Comparison of ENCODE assay signal across 13 mouse cellular contexts in the genomic region with DNA sequence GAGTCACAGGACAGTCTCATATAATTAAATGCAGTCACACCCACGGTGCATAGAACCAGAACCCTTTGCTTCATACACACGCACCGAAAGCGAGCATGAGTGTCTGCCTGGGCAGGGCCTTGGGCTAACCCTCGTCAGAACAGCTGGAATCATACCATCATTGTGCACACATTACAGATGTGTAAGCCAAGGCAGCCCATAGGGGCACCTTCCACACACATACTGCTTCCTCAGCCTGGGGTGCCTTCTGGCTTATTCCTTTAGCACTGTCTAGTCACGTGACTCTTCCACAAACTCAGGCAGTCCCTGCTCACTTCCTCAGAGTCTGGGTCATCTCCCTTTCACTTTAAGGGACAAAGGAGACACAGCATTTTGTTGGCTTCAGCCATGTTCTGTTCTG. TPM values are rescaled to one million over a fixed set of nuclear protein-coding genes. Genes with fewer than 3 reads are reported as not detected.
DNase-seq lines count a peak whose midpoint lies in the region; ATAC-seq and TF ChIP-seq lines count a peak whose summit lies in the region.
"Had no signal": no experiment of that assay in that cellular context is flagged by ENCODE, and none has a peak within 500 bp of the region (broad histone marks: within the 10 kb centered on the region; RNA-seq: fewer than 3 reads in every experiment).

No protein-coding gene starts in this region.

- no peak for ATAC-seq in heart, embryonic 13.5 days (ENCODE audit: extremely low read depth, insufficient number of reproducible peaks, low FRiP score, low TSS enrichment)
- no peak for ATAC-seq in hindbrain, embryonic 12.5 days (ENCODE audit: low FRiP score)
- ATAC-seq in megakaryocyte progenitor cell, adult 5-6 weeks (replicated peaks; ENCODE audit: poor library complexity), result 0 out of 2 replicates have a peak, but pooled peaks have one; percentile 7

- H3K4me1 ChIP-seq in heart, embryonic 13.5 days, result peaks cover 62% of the 10 kb centered on the region
- H3K4me1 ChIP-seq in bone marrow macrophage, adult 2 months (ENCODE audit: control insufficient read depth, insufficient read depth, low read length), result peaks cover 40% of the 10 kb centered on the region
- peaks cover 64% of the 10 kb centered on the region for H3K4me1 ChIP-seq in hindbrain, embryonic 12.5 days

- peak overlapping the region; percentile 96 for H3K27ac ChIP-seq in heart, embryonic 13.5 days (replicated peaks)
- H3K27ac ChIP-seq in bone marrow macrophage, adult 2 months (ENCODE audit: insufficient read depth, low read depth, low read length), result peak overlapping the region; percentile 45
- H3K27ac ChIP-seq in hindbrain, embryonic 12.5 days, result peak overlapping the region; percentile 78
- H3K27ac ChIP-seq: limb, embryonic 15.5 days had no signal

- DNase-seq in heart, adult 9 months (ENCODE audit: low spot score in 2 of 2), result no peak
- no peak for DNase-seq in yolk sac, embryonic 10.5 days (ENCODE audit: low spot score)
- DNase-seq in gastrocnemius, postnatal 36 days, result no peak
- no peak for DNase-seq in gastrocnemius, postnatal 10 days
- DNase-seq: adrenal gland, postnatal 10 days; kidney, adult 9 months had no signal

- no peak for TF ChIP-seq POLR2A in bone marrow macrophage, adult 2 months (IDR thresholded peaks at IDR 0.05; ENCODE audit: borderline replicate concordance, low read depth, low read length)

- intact Hi-C loops in gastrocnemius, postnatal 36 days (cut with DNase I), result no loop called here

- peaks cover 7% of the 10 kb centered on the region; the same call in 1 of the 2 replicates for H3K27me3 ChIP-seq in heart, embryonic 13.5 days (replicated peaks)
- peaks cover 56% of the 10 kb centered on the region for H3K27me3 ChIP-seq in hindbrain, embryonic 12.5 days
- H3K27me3 ChIP-seq: CH12.LX had no signal

- H3K36me3 ChIP-seq in heart, embryonic 13.5 days, result no peaks in the 10 kb centered on the region
- no peaks in the 10 kb centered on the region for H3K36me3 ChIP-seq in hindbrain, embryonic 12.5 days
- H3K36me3 ChIP-seq: limb, embryonic 15.5 days had no signal

- no peaks in the 10 kb centered on the region for H3K9me3 ChIP-seq in heart, embryonic 13.5 days
- H3K9me3 ChIP-seq in hindbrain, embryonic 12.5 days (replicated peaks), result no peaks in the 10 kb centered on the region
- H3K9me3 ChIP-seq: limb, embryonic 15.5 days had no signal

- TF ChIP-seq CTCF in bone marrow macrophage, adult 2 months (IDR thresholded peaks at IDR 0.05; ENCODE audit: low read depth, low read length), result no peak

- H3K9ac ChIP-seq in heart, embryonic 13.5 days, result 0 out of 2 replicates have a peak overlapping the region, but pooled peaks have one; percentile 10
- H3K9ac ChIP-seq in hindbrain, embryonic 12.5 days, result no peak overlapping the region
- H3K9ac ChIP-seq: limb, embryonic 15.5 days had no signal

- no peak overlapping the region for H3K4me3 ChIP-seq in heart, embryonic 13.5 days
- no peak overlapping the region for H3K4me3 ChIP-seq in bone marrow macrophage, adult 2 months (ENCODE audit: insufficient read depth, low read length)
- H3K4me3 ChIP-seq in hindbrain, embryonic 12.5 days, result no peak overlapping the region
- H3K4me3 ChIP-seq: limb, embryonic 15.5 days had no signal

- WGBS in heart, embryonic 13.5 days, result 75% methylated on average over 6 of the region's 6 CpGs
- 80% methylated on average over 6 of the region's 6 CpGs for WGBS in hindbrain, embryonic 12.5 days

- no peak overlapping the region for H3K4me2 ChIP-seq in heart, embryonic 13.5 days
- no peak overlapping the region for H3K4me2 ChIP-seq in hindbrain, embryonic 12.5 days (replicated peaks)
- H3K4me2 ChIP-seq: limb, embryonic 15.5 days had no signal

RNA-seq across cellular contexts. Expression of a gene that starts 3.7 kb away (rescaled TPM):
- polyA plus RNA-seq in heart, embryonic 13.5 days (2015; fragmentation: Nextera tagmentation; extraction: Ambion mirVana), result not detected in 2 replicates
- polyA plus RNA-seq in bone marrow macrophage, adult 2 months (2012; ENCODE audit: insufficient read depth, insufficient read length, missing spikeins), result not detected in 2 replicates
- not detected in 2 replicates for polyA plus RNA-seq in hindbrain, embryonic 12.5 days (2016; fragmentation: Nextera tagmentation; extraction: Ambion mirVana)
- total RNA-seq in megakaryocyte progenitor cell, adult 5-6 weeks (2015), result not detected in 2 replicates
- total RNA-seq in megakaryocyte progenitor cell, adult 5-6 weeks (2017), result not detected in 2 replicates
- total RNA-seq in gastrocnemius, postnatal 36 days (2021), result not detected
- not detected for total RNA-seq in gastrocnemius, postnatal 10 days (2021)
- total RNA-seq: adrenal gland, postnatal 10 days; CH12.LX had no signal
- polyA plus RNA-seq: embryonic facial prominence, embryonic 14.5 days; limb, embryonic 15.5 days had no signal

RNA-seq across cellular contexts. Expression of a gene that starts 33.5 kb away (rescaled TPM):
- 10.5 and 11.0 TPM in 2 replicates for polyA plus RNA-seq in heart, embryonic 13.5 days (2015; fragmentation: Nextera tagmentation; extraction: Ambion mirVana)
- polyA plus RNA-seq in bone marrow macrophage, adult 2 months (2012; ENCODE audit: insufficient read depth, insufficient read length, missing spikeins), result 15.9 and 19.2 TPM in 2 replicates
- polyA plus RNA-seq in hindbrain, embryonic 12.5 days (2016; fragmentation: Nextera tagmentation; extraction: Ambion mirVana), result 33.9 and 36.8 TPM in 2 replicates
- 3.0 and 4.4 TPM in 2 replicates for total RNA-seq in megakaryocyte progenitor cell, adult 5-6 weeks (2015)
- 1.4 and 3.7 TPM in 2 replicates for total RNA-seq in megakaryocyte progenitor cell, adult 5-6 weeks (2017)
- 1 to 10 TPM in 1 of 2 experiments, under 1 TPM in 1; 0.94 to 1.0 TPM for total RNA-seq in gastrocnemius, postnatal 36 days (2021)
- total RNA-seq in gastrocnemius, postnatal 10 days (2021), result 1 to 10 TPM; 4.3 to 6.3 TPM

Comparison
In these comparisons a context has a peak if more than half of its experiments do, and no peak if none do; other contexts are left out.
1. H3K27ac ChIP-seq: peak in every context shown above with its lines; median percentile 96 in heart, embryonic 13.5 days; 78 in hindbrain, embryonic 12.5 days; 45 in bone marrow macrophage, adult 2 months.